Mouse (Mus musculus): ENCODE results near the gene Hs6st2. TPM values are rescaled to one million over a fixed set of nuclear protein-coding genes. Genes with fewer than 3 reads are reported as not detected.

Hs6st2 gene
- polyA plus RNA-seq, 1 experiment from 2014 or later = 24.8 TPM

- no peak overlapping the region for H3K4me3 ChIP-seq
- H3K9ac ChIP-seq = no peak overlapping the region
- H3K9me3 ChIP-seq = no peaks in the 10 kb centered on the region
- ATAC-seq (ENCODE audit: insufficient number of reproducible peaks, low FRiP score, low TSS enrichment, low read depth) = no peak
- H3K27me3 ChIP-seq = no peaks in the 10 kb centered on the region
- no peak overlapping the region for H3K27ac ChIP-seq
- WGBS = 43% methylated on average over 2 of the region's 2 CpGs
- no peaks in the 10 kb centered on the region for H3K36me3 ChIP-seq
- no peaks in the 10 kb centered on the region for H3K4me1 ChIP-seq
- H3K4me2 ChIP-seq = no peak overlapping the region
Observed at GRCm38 (mm10) chrX:51658236-51658635, 23.4 kb downstream of the Hs6st2 start.

- Histone ChIP-seq H3K9ac (no peak overlapping the region), H3K4me1 (no peaks in the 10 kb centered on the region), H3K36me3 (no peaks in the 10 kb centered on the region), H3K9me3 (no peaks in the 10 kb centered on the region), H3K27me3 (no peaks in the 10 kb centered on the region), H3K4me2 (no peak overlapping the region), H3K27ac (no peak overlapping the region), H3K4me3 (no peak overlapping the region)
- ATAC-seq (ENCODE audit: insufficient number of reproducible peaks, low FRiP score, low TSS enrichment, low read depth) = no peak
- 80% methylated on average over 3 of the region's 3 CpGs for WGBS
Observed at GRCm38 (mm10) chrX:51642661-51643257, 38.9 kb downstream of the Hs6st2 start.

DNA sequence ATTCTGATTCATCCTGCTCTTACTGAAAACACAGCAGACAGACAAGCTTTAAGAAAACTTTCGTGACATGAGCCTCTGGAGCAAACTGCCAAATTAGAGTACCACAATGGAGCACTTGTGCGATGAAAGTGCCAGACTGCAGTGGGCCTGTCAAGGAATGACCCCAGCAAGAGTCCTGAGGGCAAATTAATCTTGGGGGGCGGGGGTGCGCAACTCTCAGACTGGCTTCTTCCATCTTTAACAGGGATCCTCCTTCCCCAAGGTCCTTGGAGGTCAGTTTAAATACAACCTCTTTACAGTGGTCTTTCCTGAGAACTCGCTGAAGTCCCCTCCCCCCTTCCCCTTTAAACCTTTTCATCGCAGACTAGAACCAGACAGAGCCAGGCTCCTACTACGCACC, 45.9 kb downstream of the Hs6st2 start:
- no peak for ATAC-seq (ENCODE audit: insufficient number of reproducible peaks, low FRiP score, low TSS enrichment, low read depth)
- no peak overlapping the region for H3K27ac ChIP-seq
- H3K9me3 ChIP-seq = no peaks in the 10 kb centered on the region
- H3K9ac ChIP-seq = no peak overlapping the region
- 0 out of 2 replicates have a peak, but pooled peaks cover 2% of the 10 kb centered on the region for H3K4me1 ChIP-seq
- no peaks in the 10 kb centered on the region for H3K36me3 ChIP-seq
- WGBS = 71% methylated on average over 7 of the region's 7 CpGs
- H3K4me2 ChIP-seq = no peak overlapping the region
- no peak overlapping the region for H3K4me3 ChIP-seq
- H3K27me3 ChIP-seq = no peaks in the 10 kb centered on the region

DNA sequence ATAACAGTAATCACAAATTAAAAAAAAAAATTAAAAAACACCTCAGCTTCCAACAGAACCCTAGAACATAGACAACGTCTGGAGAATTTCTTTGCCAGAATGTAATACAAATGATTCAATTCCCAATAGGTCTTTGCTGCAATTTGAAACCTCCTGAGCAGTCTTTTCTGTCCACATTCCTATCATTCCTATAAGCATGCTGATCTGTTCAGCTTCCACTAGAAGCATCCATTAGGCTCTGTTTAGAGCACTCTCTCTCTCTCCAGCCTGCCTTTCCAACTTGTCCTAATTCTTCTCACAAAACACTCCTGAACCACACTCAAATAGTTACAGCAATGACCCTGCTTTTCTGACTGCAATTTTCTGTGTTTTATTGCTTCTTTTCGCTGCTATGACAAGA, 50.3 kb downstream of the Hs6st2 start:
- H3K4me1 ChIP-seq = 0 out of 2 replicates have a peak, but pooled peaks cover 2% of the 10 kb centered on the region
- ATAC-seq (ENCODE audit: insufficient number of reproducible peaks, low FRiP score, low TSS enrichment, low read depth) = no peak
- no peaks in the 10 kb centered on the region for H3K36me3 ChIP-seq
- no peaks in the 10 kb centered on the region for H3K9me3 ChIP-seq
- no peak overlapping the region for H3K4me3 ChIP-seq
- WGBS = 41% methylated on average over 2 of the region's 2 CpGs
- H3K27me3 ChIP-seq = no peaks in the 10 kb centered on the region
- no peak overlapping the region for H3K27ac ChIP-seq
- no peak overlapping the region for H3K4me2 ChIP-seq
- H3K9ac ChIP-seq = no peak overlapping the region

GRCm38 (mm10) chrX:51614384-51615004, 67.2 kb downstream of the Hs6st2 start:
- Histone ChIP-seq H3K27me3 (no peaks in the 10 kb centered on the region; the same call in 1 of the 2 replicates), H3K9ac (no peak overlapping the region), H3K27ac (no peak overlapping the region), H3K36me3 (no peaks in the 10 kb centered on the region), H3K4me2 (no peak overlapping the region), H3K4me1 (no peaks in the 10 kb centered on the region), H3K9me3 (no peaks in the 10 kb centered on the region), H3K4me3 (no peak overlapping the region)
- ATAC-seq (ENCODE audit: insufficient number of reproducible peaks, low FRiP score, low TSS enrichment, low read depth) = no peak
- 46% methylated on average over 7 of the region's 7 CpGs for WGBS

GRCm38 (mm10) chrX:51610743-51611142, 70.9 kb downstream of the Hs6st2 start:
- Histone ChIP-seq H3K4me3 (no peak overlapping the region), H3K27me3 (no peaks in the 10 kb centered on the region; the same call in 1 of the 2 replicates), H3K36me3 (no peaks in the 10 kb centered on the region), H3K9ac (no peak overlapping the region), H3K27ac (no peak overlapping the region), H3K4me2 (no peak overlapping the region), H3K4me1 (no peaks in the 10 kb centered on the region), H3K9me3 (no peaks in the 10 kb centered on the region)
- WGBS = 58% methylated on average over 1 of the region's 1 CpGs
- no peak for ATAC-seq (ENCODE audit: insufficient number of reproducible peaks, low FRiP score, low TSS enrichment, low read depth)

- Histone ChIP-seq H3K4me3 (no peak overlapping the region), H3K9ac (no peak overlapping the region), H3K27me3 (no peaks in the 10 kb centered on the region), H3K4me2 (no peak overlapping the region), H3K27ac (no peak overlapping the region), H3K4me1 (no peaks in the 10 kb centered on the region), H3K9me3 (no peaks in the 10 kb centered on the region), H3K36me3 (no peaks in the 10 kb centered on the region)
- no peak for ATAC-seq (ENCODE audit: insufficient number of reproducible peaks, low FRiP score, low TSS enrichment, low read depth)
- WGBS = 67% methylated on average over 6 of the region's 6 CpGs
Observed at GRCm38 (mm10) chrX:51606231-51606863, 75.3 kb downstream of the Hs6st2 start.

GRCm38 (mm10) chrX:51592751-51593150, 88.9 kb downstream of the Hs6st2 start:
- 96% methylated on average over 1 of the region's 1 CpGs for WGBS
- Histone ChIP-seq H3K9me3 (no peaks in the 10 kb centered on the region), H3K27me3 (no peaks in the 10 kb centered on the region), H3K4me3 (no peak overlapping the region), H3K36me3 (no peaks in the 10 kb centered on the region), H3K4me2 (no peak overlapping the region), H3K27ac (no peak overlapping the region), H3K9ac (no peak overlapping the region), H3K4me1 (no peaks in the 10 kb centered on the region)
- no peak for ATAC-seq (ENCODE audit: insufficient number of reproducible peaks, low FRiP score, low TSS enrichment, low read depth)

- no peaks in the 10 kb centered on the region for H3K9me3 ChIP-seq
- H3K27ac ChIP-seq = no peak overlapping the region
- no peaks in the 10 kb centered on the region for H3K4me1 ChIP-seq
- no peaks in the 10 kb centered on the region for H3K36me3 ChIP-seq
- H3K4me3 ChIP-seq = no peak overlapping the region
- WGBS = 71% methylated on average over 8 of the region's 8 CpGs
- no peak overlapping the region for H3K4me2 ChIP-seq
- ATAC-seq (ENCODE audit: insufficient number of reproducible peaks, low FRiP score, low TSS enrichment, low read depth) = no peak
- H3K9ac ChIP-seq = no peak overlapping the region
- H3K27me3 ChIP-seq = no peaks in the 10 kb centered on the region
Observed at GRCm38 (mm10) chrX:51590448-51591010, 91.1 kb downstream of the Hs6st2 start.

DNA sequence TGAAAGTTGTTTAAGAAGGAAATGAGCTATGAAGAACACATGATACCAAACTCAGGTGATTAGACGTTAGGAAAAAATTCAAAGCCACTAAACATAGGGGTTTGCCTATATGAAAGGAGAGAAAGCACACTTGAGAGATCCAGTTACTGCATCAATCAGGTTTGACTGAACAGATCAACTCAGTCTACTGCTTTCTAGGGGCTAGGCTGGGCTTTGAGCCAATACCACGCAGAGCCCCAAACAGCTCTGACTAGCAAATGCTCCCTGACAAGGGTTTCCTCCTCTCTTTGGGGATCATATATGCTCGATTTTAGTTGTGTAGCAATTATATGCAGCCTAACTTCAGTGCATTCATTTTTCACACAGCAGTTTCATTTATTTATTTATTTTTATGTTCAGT, 96.2 kb downstream of the Hs6st2 start:
- H3K9me3 ChIP-seq = no peaks in the 10 kb centered on the region
- 0 out of 2 replicates have a peak, but pooled peaks cover 3% of the 10 kb centered on the region for H3K27me3 ChIP-seq
- H3K4me3 ChIP-seq = no peak overlapping the region
- H3K4me2 ChIP-seq = no peak overlapping the region
- H3K36me3 ChIP-seq = no peaks in the 10 kb centered on the region
- WGBS = 48% methylated on average over 3 of the region's 3 CpGs
- ATAC-seq (ENCODE audit: insufficient number of reproducible peaks, low FRiP score, low TSS enrichment, low read depth) = no peak
- H3K27ac ChIP-seq = no peak overlapping the region
- no peaks in the 10 kb centered on the region for H3K4me1 ChIP-seq
- no peak overlapping the region for H3K9ac ChIP-seq

DNA sequence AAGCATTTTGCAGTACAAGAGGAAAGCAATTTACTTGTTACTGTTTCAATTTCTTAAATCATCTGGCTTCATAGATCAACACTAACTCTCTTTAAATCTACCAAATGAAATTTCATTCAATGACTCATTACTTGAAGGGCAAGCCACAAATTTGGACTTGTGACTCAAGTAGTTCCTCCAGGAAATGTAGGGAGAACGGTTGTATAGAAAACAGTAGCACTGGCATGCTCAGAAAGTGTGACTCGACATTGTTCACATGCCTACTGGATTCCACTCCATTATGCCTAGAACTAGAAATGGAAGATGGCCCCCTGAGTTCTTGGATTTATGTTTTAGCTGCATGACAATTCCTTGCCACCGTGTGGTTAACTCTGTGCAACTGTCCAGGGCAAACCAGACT, 100.0 kb downstream of the Hs6st2 start:
- ATAC-seq (ENCODE audit: insufficient number of reproducible peaks, low FRiP score, low TSS enrichment, low read depth) = no peak
- no peak overlapping the region for H3K4me2 ChIP-seq
- H3K36me3 ChIP-seq = no peaks in the 10 kb centered on the region
- no peak overlapping the region for H3K27ac ChIP-seq
- WGBS = 69% methylated on average over 3 of the region's 3 CpGs
- 0 out of 2 replicates have a peak, but pooled peaks cover 3% of the 10 kb centered on the region for H3K27me3 ChIP-seq
- no peaks in the 10 kb centered on the region for H3K4me1 ChIP-seq
- H3K9ac ChIP-seq = no peak overlapping the region
- H3K4me3 ChIP-seq = no peak overlapping the region
- no peaks in the 10 kb centered on the region for H3K9me3 ChIP-seq

DNA sequence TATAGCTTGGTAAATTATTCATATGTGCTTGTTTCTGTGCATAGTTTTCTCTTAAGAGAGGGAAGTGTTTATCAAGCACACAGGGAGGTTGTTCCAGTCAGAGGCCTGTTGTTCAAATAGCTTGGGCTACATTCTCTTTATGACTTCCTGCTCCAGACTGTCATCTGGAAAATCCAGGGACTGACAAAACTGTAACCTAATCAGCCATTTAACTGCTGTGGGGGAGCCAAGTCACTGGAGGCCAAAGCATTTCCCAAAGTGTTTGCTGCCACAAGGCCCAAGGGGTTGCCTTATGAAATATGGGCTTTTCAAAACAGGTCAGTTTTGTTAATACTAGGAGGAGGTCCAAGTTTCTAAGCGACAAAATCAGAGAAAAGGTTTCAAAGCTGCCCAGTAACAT, 119.8 kb downstream of the Hs6st2 start:
- no peak overlapping the region for H3K27ac ChIP-seq
- H3K4me1 ChIP-seq = no peaks in the 10 kb centered on the region
- WGBS = 36% methylated on average over 1 of the region's 1 CpGs
- no peak overlapping the region for H3K9ac ChIP-seq
- H3K36me3 ChIP-seq = no peaks in the 10 kb centered on the region
- no peaks in the 10 kb centered on the region for H3K9me3 ChIP-seq
- H3K27me3 ChIP-seq = no peaks in the 10 kb centered on the region
- H3K4me3 ChIP-seq = no peak overlapping the region
- H3K4me2 ChIP-seq = no peak overlapping the region
- ATAC-seq (ENCODE audit: insufficient number of reproducible peaks, low FRiP score, low TSS enrichment, low read depth) = no peak

Measured in limb, embryonic 15.5 days (tissue).